Mouse (Mus musculus) A20 (cell line): ENCODE results near the gene Lrrc27.

Experiments used
- DNase-seq: peaks from one replicate; pipeline ENCODE4 v3.0.0-alpha.2; 2011; ENCODE audit warnings: low read depth, low spot score

Gene Lrrc27

DNA sequence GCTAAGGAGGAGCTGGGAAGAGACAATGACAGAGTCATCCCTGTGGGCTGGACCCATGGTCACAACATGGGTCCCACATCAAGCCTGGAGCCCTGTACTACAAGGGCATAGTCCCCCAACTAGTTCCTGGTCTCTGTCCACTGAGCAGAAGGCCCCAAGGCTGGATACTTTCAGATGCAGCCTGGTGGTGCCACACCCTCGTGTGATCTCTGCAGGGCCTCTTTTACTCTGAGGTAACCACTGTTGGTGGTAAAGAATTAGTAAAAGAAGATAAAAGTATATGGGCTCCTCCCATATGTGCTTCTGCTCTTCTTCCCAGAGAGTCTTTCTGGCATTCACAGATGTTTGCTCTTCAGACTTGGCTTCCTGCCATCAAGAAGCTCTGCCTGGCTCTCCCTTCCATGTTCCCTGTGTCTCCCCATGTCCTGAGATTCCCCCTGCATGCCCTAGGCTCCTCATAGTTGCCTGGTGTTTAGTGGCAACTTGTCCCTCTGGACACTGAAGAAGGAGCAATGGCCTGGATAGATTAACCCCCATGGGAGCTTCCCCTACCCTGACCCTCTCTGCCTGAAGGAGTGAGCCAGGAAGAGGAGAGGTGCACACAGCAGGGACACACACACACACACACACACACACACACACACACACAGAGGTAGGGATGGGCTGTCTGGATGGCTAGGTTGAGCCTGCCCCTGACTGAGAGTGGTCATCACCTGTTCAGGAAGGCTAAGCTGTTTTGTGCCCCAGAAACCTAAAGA is 60.0 kb downstream of the Lrrc27 start:
- no peak for DNase-seq

DNA sequence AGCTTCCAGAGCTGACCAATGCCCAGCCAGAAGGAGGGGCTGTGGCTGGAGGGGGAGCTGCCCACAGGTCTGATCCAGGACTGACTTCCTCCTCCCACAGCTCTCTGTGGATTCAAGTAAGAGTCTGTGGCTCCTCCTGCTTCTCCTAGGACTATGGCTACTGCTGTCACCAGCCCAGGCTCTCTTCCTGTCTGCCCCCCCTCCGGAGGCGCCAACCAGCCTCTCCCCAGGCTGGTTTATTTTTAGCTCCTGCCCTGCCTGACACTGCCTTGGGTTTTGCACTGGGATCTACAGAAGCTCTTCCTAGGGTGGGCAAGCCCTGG is 60.6 kb downstream of the Lrrc27 start:
- no peak for DNase-seq

DNA sequence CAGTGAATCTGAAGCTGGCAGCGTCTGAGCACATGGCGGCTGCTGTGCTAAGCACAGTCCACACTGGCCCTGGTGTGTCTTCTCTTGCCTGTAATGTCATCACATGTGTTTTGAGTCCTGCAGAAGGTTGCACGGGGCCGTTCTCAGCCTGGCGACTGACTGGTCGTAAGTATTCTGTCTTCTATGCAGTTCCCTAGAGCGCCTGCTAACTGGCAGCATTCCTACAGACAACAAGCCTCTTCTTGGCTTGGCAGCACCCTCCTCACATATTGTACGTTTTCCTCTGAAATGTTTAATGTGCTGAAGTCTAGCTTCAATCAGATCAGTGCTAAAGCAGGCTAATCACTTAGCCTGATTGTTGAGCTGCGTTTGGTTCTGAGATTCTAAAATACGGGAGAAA is 62.8 kb downstream of the Lrrc27 start:
- DNase-seq = no peak

DNA sequence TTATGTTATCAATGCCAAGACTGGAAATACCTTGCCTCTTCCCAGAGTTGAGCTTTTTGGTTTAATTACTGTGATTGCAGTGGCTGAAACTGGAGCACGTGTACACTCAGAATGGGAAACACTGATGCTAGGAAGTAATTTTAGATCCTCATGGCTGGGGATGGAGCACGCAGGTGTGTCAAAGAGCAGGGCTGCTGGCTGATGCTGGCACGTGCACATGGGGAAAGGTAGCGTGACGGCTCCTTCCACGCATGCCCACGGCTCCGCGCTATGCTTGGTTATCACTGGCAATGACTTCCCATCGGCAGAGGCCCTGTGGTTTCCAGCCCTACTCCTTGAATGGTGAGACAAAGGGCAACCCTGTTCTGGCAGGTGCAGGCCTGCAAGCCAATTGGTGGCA is 63.4 kb downstream of the Lrrc27 start:
- DNase-seq = no peak

DNA sequence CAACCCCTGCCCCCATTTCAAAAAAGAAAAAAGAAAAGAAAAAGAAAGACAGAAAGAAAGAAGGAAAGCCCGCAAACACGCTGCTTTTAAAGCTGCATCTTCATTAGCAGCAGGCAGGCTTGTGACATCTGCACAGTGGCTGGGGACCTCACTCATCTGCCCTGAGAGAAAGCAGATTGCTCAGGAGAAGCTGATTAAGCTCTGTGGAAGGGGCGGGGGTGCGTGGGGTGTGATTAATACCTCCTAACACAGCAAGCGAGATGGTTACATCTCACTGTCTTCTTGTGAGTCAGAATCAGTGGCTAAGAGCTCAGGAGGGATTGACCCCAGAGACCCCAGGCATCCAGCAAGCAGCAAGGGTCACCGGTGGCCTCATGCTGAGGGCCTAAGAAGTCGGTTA is 64.7 kb downstream of the Lrrc27 start:
- DNase-seq = no peak

DNA sequence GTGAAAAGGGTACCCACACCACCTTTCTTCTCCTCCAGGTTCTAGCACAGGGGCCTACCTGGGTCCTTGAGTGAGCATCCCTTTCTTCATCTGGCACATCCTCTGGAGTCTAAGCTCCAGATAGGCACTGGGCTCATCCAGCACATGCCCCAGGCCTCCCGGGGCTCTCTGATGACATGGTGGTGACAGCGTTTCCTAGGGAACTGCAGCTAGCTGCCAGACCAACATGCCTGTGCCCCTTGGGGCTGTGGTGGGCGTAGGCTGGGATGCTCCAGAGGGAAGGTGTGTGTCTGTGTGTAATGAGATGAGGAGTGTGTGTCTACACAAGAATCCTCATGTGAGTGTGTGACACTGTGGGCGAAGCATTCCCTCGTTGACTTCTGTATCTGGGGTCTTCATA is 66.8 kb downstream of the Lrrc27 start:
- DNase-seq = no peak

DNA sequence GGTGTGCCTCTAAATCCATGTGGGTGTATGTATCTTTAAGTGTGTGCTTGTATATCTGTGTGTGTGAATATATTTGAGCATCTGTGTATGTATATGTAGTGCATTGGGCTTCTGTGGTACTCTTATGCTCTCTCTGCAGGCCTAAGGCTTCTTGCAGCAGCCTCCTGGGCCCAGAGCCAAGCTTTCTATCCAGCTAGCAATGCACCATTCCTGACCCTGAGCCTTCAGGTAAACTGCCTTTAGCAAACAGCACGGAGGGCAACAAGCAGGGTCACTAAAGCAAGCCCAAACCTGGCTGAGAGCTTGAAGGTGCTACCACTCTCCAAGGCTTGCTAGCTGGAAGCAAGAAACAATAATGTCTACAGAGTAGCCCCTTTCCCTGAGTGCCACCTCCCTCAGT is 67.3 kb downstream of the Lrrc27 start:
- no peak for DNase-seq

DNA sequence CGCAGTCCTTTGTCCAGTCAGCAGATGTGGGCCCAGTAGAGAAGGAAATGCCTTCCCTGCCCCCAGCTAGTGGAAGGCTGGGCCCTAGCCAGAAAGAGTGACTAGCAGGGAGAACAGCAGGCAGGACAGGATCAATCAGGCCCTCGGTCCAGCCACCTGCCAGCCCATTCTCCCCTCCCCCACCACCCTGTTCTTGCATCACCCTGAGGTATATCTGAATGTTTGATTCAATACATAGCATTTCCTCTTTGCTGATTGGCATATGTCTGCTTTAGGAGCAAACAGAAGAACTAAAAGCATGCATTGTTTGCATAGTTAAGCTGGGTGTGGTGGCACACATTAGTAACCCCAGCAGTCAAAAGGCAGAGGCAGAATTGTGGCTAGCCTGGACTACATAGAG is 68.4 kb downstream of the Lrrc27 start:
- no peak for DNase-seq

DNA sequence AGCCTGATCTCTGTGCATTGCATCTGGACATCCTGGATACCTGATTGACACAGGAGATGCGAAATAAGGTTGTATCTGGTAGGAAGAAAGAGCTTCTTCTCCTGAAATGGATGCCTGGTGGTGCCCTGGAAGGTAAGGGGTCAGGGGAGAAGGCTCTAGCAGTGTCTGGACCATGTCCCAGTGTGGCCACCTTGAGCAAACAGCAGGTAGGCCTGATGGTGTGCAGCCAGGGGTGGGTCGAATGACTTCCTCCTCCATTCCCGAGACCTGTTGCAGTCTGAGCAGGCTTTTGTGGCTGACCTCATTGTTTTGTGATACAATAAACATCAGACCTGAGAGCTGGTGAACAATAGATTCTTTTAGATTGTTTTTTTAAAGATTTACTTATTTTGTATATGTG is 69.2 kb downstream of the Lrrc27 start:
- no peak for DNase-seq

DNA sequence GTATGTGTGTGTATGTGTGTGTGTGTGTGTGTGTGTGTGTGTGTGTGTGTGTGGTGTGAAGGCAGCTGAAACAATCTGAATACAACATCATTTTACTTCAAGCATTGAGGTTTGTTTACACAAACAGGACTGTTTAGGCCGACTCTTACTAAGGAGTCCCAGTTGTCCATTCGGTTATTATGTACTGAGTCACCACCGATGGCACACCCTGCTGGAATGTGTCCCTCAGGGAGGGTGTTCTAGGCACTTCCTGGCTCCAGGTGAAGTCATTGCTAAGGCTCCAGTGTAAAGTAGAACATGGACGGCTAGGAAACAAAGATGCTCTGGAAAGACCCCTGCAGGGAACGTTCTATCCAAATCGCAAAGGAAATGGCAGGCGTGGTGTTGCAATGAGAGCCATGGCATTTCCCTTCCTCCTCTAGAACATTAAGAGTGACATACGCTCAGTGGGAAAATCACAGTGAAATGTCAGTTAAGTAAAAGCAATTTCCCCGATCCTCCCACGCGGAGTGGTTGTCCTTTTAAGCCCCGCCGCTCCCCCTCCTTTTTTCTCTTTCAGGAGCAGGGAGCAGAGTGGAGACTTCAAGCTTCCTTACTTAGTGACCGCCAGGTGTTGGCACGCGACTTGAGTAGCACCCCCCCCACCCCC is 72.6 kb downstream of the Lrrc27 start:
- DNase-seq = no peak

DNA sequence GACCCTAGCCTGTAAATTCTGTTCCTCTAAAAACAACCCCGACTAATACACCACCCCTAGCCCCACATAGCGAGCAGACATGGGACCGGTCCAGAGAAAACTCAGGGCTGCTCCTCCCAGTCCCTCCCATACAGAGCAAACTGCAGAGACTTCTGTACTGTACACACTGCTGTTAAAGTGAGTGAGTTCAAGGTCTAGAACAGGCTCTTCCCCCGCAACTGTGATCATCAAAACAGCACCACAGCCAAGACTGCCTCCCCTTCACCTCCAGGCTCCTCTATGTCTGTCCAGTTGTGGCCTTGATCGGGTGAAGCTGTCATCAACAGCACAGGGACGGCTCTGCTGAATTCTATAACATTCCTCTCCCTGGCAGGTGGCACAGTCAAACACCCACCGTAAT is 75.8 kb downstream of the Lrrc27 start:
- no peak for DNase-seq
